Mouse (Mus musculus) lung, embryonic 16.5 days (tissue): ENCODE measurements around the gene Kdm1a. TPM values are rescaled to one million over a fixed set of nuclear protein-coding genes. Genes with fewer than 3 reads are reported as not detected.

ENCODE experiments used
- microRNA-seq: library from miRNA; unstranded; fragments of <30 nt; microRNA quantifications from one replicate; pipeline ENCODE4, GENCODE M21; 2016
- polyA plus RNA-seq: library from polyadenylated mRNA; unstranded; fragments of >200 nt; fragmentation: Nextera tagmentation; extraction: Ambion mirVana; gene quantifications from 2 replicates; pipeline ENCODE4 v1.2.1, GENCODE M21; 2015

Kdm1a gene
- polyA plus RNA-seq, 1 experiment from 2014 or later, result 24.9 TPM

Small RNAs within 50 kb of the gene (microRNA-seq; reads per million reads assigned to microRNA genes)
- not detected for gene Gm22180

Other genes starting within 250 kb of the Kdm1a start
- not detected in 2 replicates for gene Htr1d, start 179.2 kb downstream of the Kdm1a start, polyA plus RNA-seq
- gene 6030445D17Rik, start 140.5 kb downstream of the Kdm1a start, polyA plus RNA-seq, result 0.20 and 0.23 TPM in 2 replicates
- 100 and 115 TPM in 2 replicates for gene Luzp1, start 133.0 kb downstream of the Kdm1a start, polyA plus RNA-seq
- gene Tex46, start 7.7 kb upstream of the Kdm1a start, polyA plus RNA-seq, result not detected in 2 replicates
- not detected in 2 replicates for gene Lactbl1, start 19.9 kb upstream of the Kdm1a start, polyA plus RNA-seq
- gene Ephb2, start 233.3 kb upstream of the Kdm1a start, polyA plus RNA-seq, result 1.5 and 1.6 TPM in 2 replicates